Mouse (Mus musculus) left cerebral cortex, postnatal 10 days (tissue): ENCODE measurements around the gene C87499. TPM values are rescaled to one million over a fixed set of nuclear protein-coding genes. Genes with fewer than 3 reads are reported as not detected.

Experiments used
- DNase-seq, 2 experiments: peaks; one replicate each; pipeline ENCODE4 v3.0.0; 2021 to 2022; ENCODE audit warnings: low spot score in 2 of 2, mixed read lengths in 1 of 2; ENCODE audit errors: extremely low spot score in 1 of 2
- intact Hi-C: fragments of 180-260 bp; cut with DNase I; formaldehyde crosslinking; loops from one replicate; pipeline ENCODE4 v1.15.1; 2025
- total RNA-seq, 2 experiments: library from RNA; stranded (reverse); gene quantifications; 2 replicates each; pipeline ENCODE4 v1.2.3; 2021

The C87499 gene
- not detected for total RNA-seq

- intact Hi-C loops: no loop called here
- DNase-seq: no peak
Measured at GRCm38 (mm10) chr4:88634311-88634710, at the start of gene C87499. Gene C87499 (minus strand): TSS chr4:88634411.

DNA sequence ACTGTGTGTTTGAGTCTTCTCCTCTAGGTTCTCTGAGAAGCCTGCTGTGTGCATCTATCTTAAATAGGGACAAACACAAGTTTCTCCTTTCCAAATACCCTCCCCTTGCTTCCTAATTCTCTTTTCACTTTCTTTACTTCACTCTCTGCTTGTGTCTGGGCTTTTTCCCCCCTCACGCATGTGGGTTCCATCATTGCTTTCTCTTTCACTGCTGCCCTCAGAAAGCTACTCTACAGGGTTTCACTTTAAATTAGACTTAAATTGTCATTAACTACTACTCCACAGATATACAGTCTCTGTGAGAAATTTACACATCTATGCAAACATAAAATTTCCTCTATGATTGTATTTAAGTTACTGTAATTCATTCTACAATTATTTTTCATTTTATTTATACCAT is 49.6 kb upstream of the C87499 start, which contains the start of gene Ifna2:
TSS of gene Ifna2 (minus strand) at position 101 of the 400 bp plus-strand sequence.
- intact Hi-C loops: loop anchor here (10.0 kb wide), 1 partner anchor 141 kb away; the partner anchor contains the start of gene Ifna6
- DNase-seq: no peak

- intact Hi-C loops: loop anchor here (10.0 kb wide), 1 partner anchor 143 kb away; the partner anchor contains the start of gene Ifna6
- DNase-seq: no peak
Measured at GRCm38 (mm10) chr4:88681353-88681752, 47.1 kb upstream of the C87499 start.

DNA sequence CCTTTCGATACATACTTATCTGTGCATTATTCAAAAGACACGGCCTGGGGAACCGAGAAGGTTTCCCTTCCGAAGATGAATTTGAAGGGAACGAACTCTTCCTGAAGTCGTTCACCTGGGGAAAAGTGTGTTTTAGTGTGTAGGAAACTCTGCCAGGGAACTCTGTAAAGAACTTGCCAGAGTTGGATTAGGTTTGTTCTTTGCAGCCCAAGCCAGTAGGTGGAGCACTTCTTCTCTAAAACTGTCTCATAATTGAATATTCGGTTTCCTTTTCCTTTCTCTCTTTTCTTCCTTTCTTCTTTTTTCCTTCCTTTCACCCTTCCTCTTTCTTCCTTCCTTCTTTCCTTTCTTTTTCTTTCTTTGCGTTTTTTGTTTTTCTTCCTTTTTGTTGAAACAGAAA is 46.2 kb upstream of the C87499 start:
- no peak for DNase-seq
- intact Hi-C loops: loop anchor here (10.0 kb wide), 1 partner anchor 144 kb away; the partner anchor contains the start of gene Ifna6

DNA sequence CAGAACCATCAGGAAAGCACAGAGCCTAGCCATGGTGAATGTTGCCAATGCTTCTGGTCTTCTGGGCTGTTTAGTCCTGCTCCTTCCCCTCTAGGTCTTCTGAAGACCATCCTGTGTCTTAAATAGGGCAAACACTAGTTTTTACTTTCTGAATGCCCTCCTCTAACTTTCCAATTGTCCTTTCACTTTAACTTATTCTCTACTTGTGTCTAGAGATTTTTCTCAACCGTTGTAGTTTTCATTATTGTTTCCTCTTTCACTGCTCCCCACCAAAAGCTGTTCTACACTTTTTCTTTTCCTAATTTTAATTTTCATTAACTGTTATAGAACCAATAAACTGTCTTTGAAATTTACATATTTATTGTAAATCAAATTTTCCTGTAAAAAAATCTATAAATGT is 42.6 kb upstream of the C87499 start, which contains the start of gene Ifna16:
TSS of gene Ifna16 (minus strand) at position 101 of the 400 bp plus-strand sequence.
- intact Hi-C loops: no loop called here
- no peak for DNase-seq

- no peak for DNase-seq
- intact Hi-C loops: no loop called here
Measured at GRCm38 (mm10) chr4:88655461-88655860, 21.2 kb upstream of the C87499 start.

GRCm38 (mm10) chr4:88653644-88654043 is 19.4 kb upstream of the C87499 start:
- intact Hi-C loops: no loop called here

DNA sequence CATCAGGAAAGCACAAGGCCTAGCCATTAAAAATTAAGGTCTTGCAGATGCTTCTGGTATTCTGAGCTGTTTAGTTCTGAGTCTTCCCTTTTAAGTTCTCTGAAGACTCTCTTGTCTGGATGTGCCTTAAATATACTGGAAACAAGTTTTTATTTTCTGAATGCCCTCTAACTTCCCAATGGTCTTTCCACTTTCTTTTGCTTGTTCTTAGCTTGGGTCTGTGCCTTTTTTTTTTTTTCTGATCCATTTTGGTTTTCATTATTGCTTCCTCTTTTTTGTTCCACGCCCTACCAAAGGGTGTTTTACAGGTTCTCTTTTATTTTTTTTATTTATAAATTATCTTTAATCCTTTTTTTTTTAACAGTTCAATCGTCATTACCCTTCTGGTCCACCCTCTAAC is 10.1 kb upstream of the C87499 start, which contains the start of gene Ifna13:
TSS of gene Ifna13 (minus strand) at position 101 of the 400 bp plus-strand sequence.
- intact Hi-C loops: no loop called here
- DNase-seq: no peak

More at GRCm38 (mm10) chr4:88653644-88654043, 19.4 kb upstream of the C87499 start:
- no peak for DNase-seq

DNA sequence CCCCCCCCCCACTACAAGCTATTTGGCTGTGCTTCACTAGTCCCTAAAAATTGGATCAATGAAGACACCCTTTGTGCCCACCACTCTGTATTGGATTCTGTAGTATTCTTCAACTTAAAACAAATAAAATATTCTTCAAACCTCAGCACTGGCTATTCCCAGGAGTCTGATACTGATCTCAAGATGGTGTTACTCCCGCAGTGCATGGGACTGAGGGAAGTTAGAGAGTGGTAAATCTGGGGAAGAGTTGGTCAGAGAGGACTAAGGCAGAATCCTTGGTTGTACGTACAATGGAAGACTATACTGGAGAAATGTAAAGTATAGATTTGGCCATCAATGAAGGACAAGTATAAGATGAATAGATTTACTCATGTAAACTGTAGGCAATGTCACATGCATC is 8.3 kb upstream of the C87499 start:
- DNase-seq: no peak
- intact Hi-C loops: no loop called here

GRCm38 (mm10) chr4:88641077-88641831 is 7.0 kb upstream of the C87499 start:
- intact Hi-C loops: no loop called here
- peak; percentile 79 to 97 for DNase-seq

DNA sequence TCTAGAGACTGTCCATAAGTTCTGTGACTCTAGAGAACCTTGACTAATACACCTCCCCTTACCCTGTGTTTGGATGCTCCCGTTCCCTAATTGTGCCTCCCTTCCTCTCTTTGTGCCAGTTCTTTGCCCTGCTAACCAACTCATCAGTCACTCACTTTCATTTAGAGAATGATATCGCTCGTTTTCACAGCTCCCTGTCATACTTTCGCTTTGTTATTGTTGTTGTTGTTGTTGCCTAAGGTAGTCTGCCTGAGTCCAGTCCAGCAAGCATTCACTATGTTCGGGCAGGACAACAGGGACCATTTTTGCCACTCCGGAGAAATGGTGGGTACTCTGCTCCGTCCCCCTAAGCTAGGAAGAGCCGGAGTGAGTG is 6.5 kb upstream of the C87499 start:
- intact Hi-C loops: no loop called here
- DNase-seq: no peak

- DNase-seq: no peak
- intact Hi-C loops: no loop called here
Measured at GRCm38 (mm10) chr4:88603276-88603675, 30.9 kb downstream of the C87499 start, which contains the start of gene Ifna12. Gene Ifna12 (minus strand): TSS chr4:88603376.

- DNase-seq: no peak
- intact Hi-C loops: no loop called here
Measured at GRCm38 (mm10) chr4:88592285-88592684, 41.9 kb downstream of the C87499 start, which contains the start of gene Ifna9. Gene Ifna9 (minus strand): TSS chr4:88592385.

Other genes with a start within 250 kb of the C87499 start
- gene Hacd4, start 195.5 kb downstream of the C87499 start, total RNA-seq: 1 to 10 TPM; 2.8 to 3.5 TPM
- gene Ifnb1, start 111.6 kb downstream of the C87499 start, total RNA-seq: not detected
- gene Ifna15, start 76.2 kb downstream of the C87499 start, total RNA-seq: not detected
- gene Ifna14, start 62.6 kb downstream of the C87499 start, total RNA-seq: not detected
- not detected for gene Ifna9, start 42.0 kb downstream of the C87499 start, total RNA-seq
- gene Ifna12, start 31.0 kb downstream of the C87499 start, total RNA-seq: not detected
- not detected for gene Ifna13, start 10.0 kb upstream of the C87499 start, total RNA-seq
- gene Ifna16, start 42.5 kb upstream of the C87499 start, total RNA-seq: not detected
- not detected for gene Ifna2, start 49.5 kb upstream of the C87499 start, total RNA-seq
- not detected for gene Ifnab, start 56.9 kb upstream of the C87499 start, total RNA-seq
- gene Gm26566, start 87.4 kb upstream of the C87499 start, total RNA-seq: 1 to 10 TPM; 1.8 to 2.0 TPM
- 100 to 1,000 TPM; 105 to 107 TPM for gene Klhl9, start 88.1 kb upstream of the C87499 start, total RNA-seq
- gene Gm13271, start 120.5 kb upstream of the C87499 start, total RNA-seq: not detected
- not detected for gene Gm13283, start 125.7 kb upstream of the C87499 start, total RNA-seq
- gene Gm13290, start 139.4 kb upstream of the C87499 start, total RNA-seq: not detected
- not detected for gene Gm13289, start 142.5 kb upstream of the C87499 start, total RNA-seq
- not detected for gene Gm13272, start 145.4 kb upstream of the C87499 start, total RNA-seq
- not detected for gene Ifnz, start 147.7 kb upstream of the C87499 start, total RNA-seq
- not detected for gene Gm13276, start 151.3 kb upstream of the C87499 start, total RNA-seq
- not detected for gene Gm13277, start 154.2 kb upstream of the C87499 start, total RNA-seq
- gene Gm13278, start 157.1 kb upstream of the C87499 start, total RNA-seq: not detected
- not detected for gene Gm13275, start 160.1 kb upstream of the C87499 start, total RNA-seq
- gene Gm13279, start 163.0 kb upstream of the C87499 start, total RNA-seq: not detected
- gene Gm13285, start 165.3 kb upstream of the C87499 start, total RNA-seq: not detected
- not detected for gene Gm13287, start 168.8 kb upstream of the C87499 start, total RNA-seq
- gene Gm13288, start 171.1 kb upstream of the C87499 start, total RNA-seq: not detected
- not detected for gene Ifna7, start 181.8 kb upstream of the C87499 start, total RNA-seq
- not detected for gene Ifna11, start 185.5 kb upstream of the C87499 start, total RNA-seq
- not detected for gene Ifna6, start 193.0 kb upstream of the C87499 start, total RNA-seq
- not detected for gene Ifna5, start 201.1 kb upstream of the C87499 start, total RNA-seq
- not detected for gene Ifna4, start 207.4 kb upstream of the C87499 start, total RNA-seq
- gene Ifna1, start 215.7 kb upstream of the C87499 start, total RNA-seq: not detected
- gene Ifne, start 245.8 kb upstream of the C87499 start, total RNA-seq: not detected